Mouse (Mus musculus) hindbrain, embryonic 11.5 days (tissue): ENCODE results near the gene Dennd1c. TPM values are rescaled to one million over a fixed set of nuclear protein-coding genes. Genes with fewer than 3 reads are reported as not detected.

Source experiments
- ATAC-seq: fragments of 200-750 bp; cut with Nextera tagmentation; 2 replicates; pipeline ENCODE4 v1.8.0; 2017; ENCODE audit warnings: mild to moderate bottlenecking, moderate TSS enrichment, moderate library complexity; ENCODE audit not compliant: low FRiP score
- DNase-seq: peaks from one replicate; pipeline ENCODE4 v3.0.0-alpha.2; 2015; ENCODE audit warnings: low spot score
- H3K27ac ChIP-seq: fragments of 300-500 bp; sonication (generic); 2 replicates; pipeline ENCODE4 v1.5.1; 2014; ENCODE audit warnings: mild to moderate bottlenecking, low read depth, low read length
- H3K27me3 ChIP-seq: fragments of 300-500 bp; sonication (generic); 2 replicates; pipeline ENCODE4 v1.6.1; 2014; ENCODE audit warnings: mild to moderate bottlenecking, low read length, moderate library complexity, mixed read lengths; ENCODE audit not compliant: control insufficient read depth, insufficient read depth
- H3K36me3 ChIP-seq: fragments of 300-500 bp; sonication (generic); 2 replicates; pipeline ENCODE4 v1.6.1; 2014; ENCODE audit warnings: mild to moderate bottlenecking, low read length, moderate library complexity, mixed read lengths; ENCODE audit not compliant: control insufficient read depth, insufficient read depth
- H3K4me1 ChIP-seq: fragments of 300-500 bp; sonication (generic); replicated peaks from 2 replicates; pipeline ENCODE4 v1.6.1; 2014; ENCODE audit warnings: low read length, mixed read lengths; ENCODE audit not compliant: control insufficient read depth, insufficient read depth
- H3K4me2 ChIP-seq: fragments of 300-500 bp; sonication (generic); replicated peaks from 2 replicates; pipeline ENCODE4 v1.6.1; 2014; ENCODE audit warnings: mild to moderate bottlenecking, low read depth, low read length
- H3K4me3 ChIP-seq: fragments of 300-500 bp; sonication (generic); 2 replicates; pipeline ENCODE4 v1.5.1; 2014; ENCODE audit warnings: low read depth, low read length
- H3K9ac ChIP-seq: fragments of 300-500 bp; sonication (generic); 2 replicates; pipeline ENCODE4 v1.6.1; 2014; ENCODE audit warnings: low read depth, low read length
- H3K9me3 ChIP-seq: fragments of 300-500 bp; sonication (generic); 2 replicates; pipeline ENCODE4 v1.6.1; 2016; ENCODE audit warnings: low read length; ENCODE audit not compliant: control insufficient read depth
- WGBS: fragments of 180-500 bp; shearing (Covaris S2); extraction: QIAGEN DNeasy Blood & Tissue Kit; methylation state at CpG from one replicate; pipeline ENCODE4 v1.1.7; 2014; 5-methylcytosine and 5-hydroxymethylcytosine counted together
- polyA plus RNA-seq: library from polyadenylated mRNA; unstranded; fragments of >200 nt; fragmentation: Nextera tagmentation; extraction: Ambion mirVana; gene quantifications from 2 replicates; pipeline ENCODE4 v1.2.1, GENCODE M21; 2014

Gene Dennd1c
- polyA plus RNA-seq, 1 experiment from 2014 or later = 3.8 TPM

DNA sequence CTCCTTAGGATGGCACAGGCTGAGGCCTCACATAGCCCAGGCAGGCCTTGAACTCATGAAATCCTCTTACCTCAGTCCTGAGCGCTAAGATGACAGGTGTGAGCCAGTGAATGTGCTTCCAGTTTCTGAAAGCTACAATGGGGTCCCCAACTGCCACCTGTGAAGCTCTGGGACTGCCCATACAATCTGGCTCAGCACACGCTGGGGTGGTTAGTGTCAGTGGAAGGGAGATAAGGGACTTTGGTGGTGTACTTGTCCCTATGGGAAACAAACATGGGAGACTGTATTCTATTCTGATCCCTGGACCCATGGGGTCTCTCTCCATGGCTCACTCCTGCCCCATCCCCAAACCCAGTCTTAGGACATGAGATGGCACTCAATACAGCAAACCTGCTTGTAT is 58.6 kb downstream of the Dennd1c start:
- no peak overlapping the region for H3K4me3 ChIP-seq
- H3K4me2 ChIP-seq = no peak overlapping the region
- H3K27me3 ChIP-seq = no peaks in the 10 kb centered on the region
- DNase-seq (no peak), ATAC-seq (no peak)
- 92% methylated on average over 2 of the region's 2 CpGs for WGBS
- no peak overlapping the region for H3K9ac ChIP-seq
- H3K4me1 ChIP-seq = no peaks in the 10 kb centered on the region
- no peak overlapping the region for H3K27ac ChIP-seq
- no peaks in the 10 kb centered on the region for H3K9me3 ChIP-seq
- H3K36me3 ChIP-seq = peaks cover 27% of the 10 kb centered on the region

Other genes with a start within 250 kb of the Dennd1c start
- gene Rfx2, start 247.5 kb downstream of the Dennd1c start, polyA plus RNA-seq = 6.4 and 6.7 TPM in 2 replicates
- not detected in 2 replicates for gene Acsbg2, start 204.1 kb downstream of the Dennd1c start, polyA plus RNA-seq
- gene 1700061G19Rik, start 203.0 kb downstream of the Dennd1c start, polyA plus RNA-seq = 0.25 and 0.26 TPM in 2 replicates
- gene Mllt1, start 143.1 kb downstream of the Dennd1c start, polyA plus RNA-seq = 26.0 and 32.2 TPM in 2 replicates
- not detected in 2 replicates for gene Acer1, start 96.4 kb downstream of the Dennd1c start, polyA plus RNA-seq
- gene Clpp, start 88.2 kb downstream of the Dennd1c start, polyA plus RNA-seq = 146 and 152 TPM in 2 replicates
- gene Alkbh7, start 81.2 kb downstream of the Dennd1c start, polyA plus RNA-seq = 32.4 and 33.0 TPM in 2 replicates
- gene Pspn, start 78.5 kb downstream of the Dennd1c start, polyA plus RNA-seq = 0.36 TPM in 1 of 2 replicates, not detected in the other
- gene Gtf2f1, start 67.2 kb downstream of the Dennd1c start, polyA plus RNA-seq = 65.6 and 76.7 TPM in 2 replicates
- gene Gm17949, start 67.0 kb downstream of the Dennd1c start, polyA plus RNA-seq = 0.33 TPM in 1 of 2 replicates, not detected in the other
- gene Khsrp, start 47.0 kb downstream of the Dennd1c start, polyA plus RNA-seq = 40.3 and 42.7 TPM in 2 replicates
- gene Slc25a41, start 36.9 kb downstream of the Dennd1c start, polyA plus RNA-seq = not detected in 2 replicates
- gene Crb3, start 19.4 kb downstream of the Dennd1c start, polyA plus RNA-seq = 2.1 and 3.6 TPM in 2 replicates
- gene Slc25a23, start 18.7 kb downstream of the Dennd1c start, polyA plus RNA-seq = 14.1 and 16.0 TPM in 2 replicates
- gene Tubb4a, start 9.3 kb upstream of the Dennd1c start, polyA plus RNA-seq = 165 and 191 TPM in 2 replicates
- gene Tnfsf9, start 26.8 kb upstream of the Dennd1c start, polyA plus RNA-seq = 6.3 and 7.6 TPM in 2 replicates
- gene Cd70, start 71.3 kb upstream of the Dennd1c start, polyA plus RNA-seq = 0.28 TPM in 1 of 2 replicates, not detected in the other
- gene Tnfsf14, start 115.7 kb upstream of the Dennd1c start, polyA plus RNA-seq = 0.09 TPM in 1 of 2 replicates, not detected in the other
- 0.36 and 0.82 TPM in 2 replicates for gene C3, start 149.6 kb upstream of the Dennd1c start, polyA plus RNA-seq
- gene Gpr108, start 169.9 kb upstream of the Dennd1c start, polyA plus RNA-seq = 23.5 and 23.9 TPM in 2 replicates
- gene Trip10, start 170.9 kb upstream of the Dennd1c start, polyA plus RNA-seq = 21.8 and 21.9 TPM in 2 replicates
- gene Vav1, start 200.6 kb upstream of the Dennd1c start, polyA plus RNA-seq = 2.5 and 2.6 TPM in 2 replicates